Comparison of ENCODE assay signal across 9 mouse cellular contexts in the genomic region with DNA sequence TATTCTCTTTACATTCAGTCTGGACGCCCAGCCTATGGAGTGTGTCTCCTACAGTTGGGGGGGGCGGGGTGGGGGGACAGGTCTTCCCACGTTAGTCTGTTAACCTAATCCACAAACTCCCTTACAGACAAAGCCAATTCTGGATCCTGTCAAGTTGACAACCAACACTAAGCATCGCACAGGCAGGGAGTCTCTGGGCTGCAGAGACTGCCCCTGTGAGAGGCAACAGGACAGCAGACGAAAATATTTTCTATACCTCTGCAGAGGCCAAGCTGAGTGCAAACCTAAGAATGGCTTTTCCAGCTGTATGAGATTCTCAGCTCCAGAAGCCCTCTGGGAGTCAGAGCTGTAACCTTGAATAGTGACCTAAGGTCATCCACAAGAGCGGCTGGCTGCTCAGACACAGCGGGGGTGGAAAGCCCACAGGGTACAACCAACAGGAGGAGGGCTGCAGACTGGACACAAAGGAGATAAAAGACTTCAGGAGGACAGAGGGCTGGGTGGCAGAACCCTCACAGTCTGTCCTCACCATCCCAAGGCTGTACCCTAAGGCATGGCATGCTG. TPM values are rescaled to one million over a fixed set of nuclear protein-coding genes. Genes with fewer than 3 reads are reported as not detected.
A peak's percentile ranks its signal among the peaks of the same experiment; 100 is the strongest.
DNase-seq lines count a peak whose midpoint lies in the region; ATAC-seq lines count a peak whose summit lies in the region.
"Had no signal": no experiment of that assay in that cellular context is flagged by ENCODE, and none has a peak within 500 bp of the region (broad histone marks: within the 10 kb centered on the region; RNA-seq: fewer than 3 reads in every experiment).

No protein-coding gene starts in this region.

- no peak overlapping the region for H3K4me3 ChIP-seq in heart, embryonic 13.5 days
- H3K4me3 ChIP-seq in hindbrain, embryonic 16.5 days (ENCODE audit: low read length), result no peak overlapping the region
- no peak overlapping the region for H3K4me3 ChIP-seq in midbrain, embryonic 15.5 days

- no peaks in the 10 kb centered on the region for H3K36me3 ChIP-seq in heart, embryonic 13.5 days
- H3K36me3 ChIP-seq in hindbrain, embryonic 16.5 days (ENCODE audit: control insufficient read depth, insufficient read depth, low read length), result no peaks in the 10 kb centered on the region
- H3K36me3 ChIP-seq in midbrain, embryonic 15.5 days (replicated peaks), result no peaks in the 10 kb centered on the region

- peaks cover 26% of the 10 kb centered on the region for H3K4me1 ChIP-seq in heart, embryonic 13.5 days
- peaks cover 10% of the 10 kb centered on the region for H3K4me1 ChIP-seq in hindbrain, embryonic 16.5 days (ENCODE audit: control insufficient read depth, insufficient read depth, low read depth, low read length)
- H3K4me1 ChIP-seq in midbrain, embryonic 15.5 days, result peaks cover 20% of the 10 kb centered on the region

- ATAC-seq in heart, embryonic 13.5 days (ENCODE audit: extremely low read depth, insufficient number of reproducible peaks, low FRiP score, low TSS enrichment), result peak; percentile 38; the same call in 1 of the 2 replicates
- ATAC-seq in hindbrain, embryonic 16.5 days, result peak; percentile 41; the same call in 1 of the 2 replicates
- ATAC-seq in midbrain, embryonic 15.5 days (replicated peaks), result peak; percentile 24; the same call in 1 of the 2 replicates

- WGBS in heart, embryonic 13.5 days, result 8% methylated on average over 7 of the region's 7 CpGs
- WGBS in hindbrain, embryonic 16.5 days, result 12% methylated on average over 7 of the region's 7 CpGs
- WGBS in midbrain, embryonic 15.5 days, result 11% methylated on average over 7 of the region's 7 CpGs

- no peaks in the 10 kb centered on the region for H3K9me3 ChIP-seq in heart, embryonic 13.5 days
- H3K9me3 ChIP-seq in hindbrain, embryonic 16.5 days (ENCODE audit: control insufficient read depth, low read length), result peaks cover 2% of the 10 kb centered on the region; the same call in 1 of the 2 replicates
- H3K9me3 ChIP-seq in midbrain, embryonic 15.5 days, result no peaks in the 10 kb centered on the region

- no peak for DNase-seq in heart, adult 11 months
- DNase-seq in embryo, embryonic 10 days (ENCODE audit: low spot score), result peak; percentile 69
- DNase-seq in right cerebral cortex, postnatal 36 days (ENCODE audit: low spot score in 2 of 2), result no peak
- DNase-seq in lung, postnatal 36 days, result no peak
- DNase-seq in frontal cortex, postnatal 36 days (ENCODE audit: low spot score in 2 of 2), result no peak

- H3K27me3 ChIP-seq in heart, embryonic 13.5 days (replicated peaks), result no peaks in the 10 kb centered on the region
- no peaks in the 10 kb centered on the region for H3K27me3 ChIP-seq in hindbrain, embryonic 16.5 days (replicated peaks; ENCODE audit: control insufficient read depth, insufficient read depth, low read length)
- H3K27me3 ChIP-seq in midbrain, embryonic 15.5 days (replicated peaks), result no peaks in the 10 kb centered on the region
- H3K27me3 ChIP-seq: CH12.LX had no signal

- H3K4me2 ChIP-seq in heart, embryonic 13.5 days, result peak overlapping the region; percentile 27
- H3K4me2 ChIP-seq in hindbrain, embryonic 16.5 days (ENCODE audit: low read length), result no peak overlapping the region
- H3K4me2 ChIP-seq in midbrain, embryonic 15.5 days, result no peak overlapping the region

- H3K9ac ChIP-seq in heart, embryonic 13.5 days, result peak overlapping the region; percentile 44
- no peak overlapping the region for H3K9ac ChIP-seq in hindbrain, embryonic 16.5 days (ENCODE audit: low read depth, low read length)
- no peak overlapping the region for H3K9ac ChIP-seq in midbrain, embryonic 15.5 days

- H3K27ac ChIP-seq in heart, embryonic 13.5 days (replicated peaks), result peak overlapping the region; percentile 87
- no peak overlapping the region for H3K27ac ChIP-seq in hindbrain, embryonic 16.5 days (ENCODE audit: low read depth, low read length)
- H3K27ac ChIP-seq in midbrain, embryonic 15.5 days, result no peak overlapping the region

RNA-seq across cellular contexts. Expression of gene Acss1, which starts 17.7 kb away (rescaled TPM):
- 7.6 and 8.4 TPM in 2 replicates for polyA plus RNA-seq in heart, embryonic 13.5 days (2015; fragmentation: Nextera tagmentation; extraction: Ambion mirVana)
- polyA plus RNA-seq in hindbrain, embryonic 16.5 days (2015; fragmentation: Nextera tagmentation; extraction: Ambion mirVana), result 22.1 and 24.4 TPM in 2 replicates
- polyA plus RNA-seq in midbrain, embryonic 15.5 days (2015; fragmentation: Nextera tagmentation; extraction: Ambion mirVana), result 16.7 and 20.9 TPM in 2 replicates

RNA-seq across cellular contexts. Expression of gene Vsx1, which starts 38.6 kb away (rescaled TPM):
- not detected in 2 replicates for polyA plus RNA-seq in heart, embryonic 13.5 days (2015; fragmentation: Nextera tagmentation; extraction: Ambion mirVana)
- polyA plus RNA-seq in hindbrain, embryonic 16.5 days (2015; fragmentation: Nextera tagmentation; extraction: Ambion mirVana), result 0.06 and 0.09 TPM in 2 replicates
- polyA plus RNA-seq in midbrain, embryonic 15.5 days (2015; fragmentation: Nextera tagmentation; extraction: Ambion mirVana), result 0.04 and 0.06 TPM in 2 replicates

RNA-seq across cellular contexts. Expression of gene Apmap, which starts 42.2 kb away (rescaled TPM):
- 25.2 and 30.0 TPM in 2 replicates for polyA plus RNA-seq in heart, embryonic 13.5 days (2015; fragmentation: Nextera tagmentation; extraction: Ambion mirVana)
- polyA plus RNA-seq in hindbrain, embryonic 16.5 days (2015; fragmentation: Nextera tagmentation; extraction: Ambion mirVana), result 43.9 and 44.0 TPM in 2 replicates
- polyA plus RNA-seq in midbrain, embryonic 15.5 days (2015; fragmentation: Nextera tagmentation; extraction: Ambion mirVana), result 39.5 and 42.1 TPM in 2 replicates
